Mouse (Mus musculus): Measurements from ENCODE around the gene Cct5. TPM values are rescaled to one million over a fixed set of nuclear protein-coding genes. Genes with fewer than 3 reads are reported as not detected.
A peak's percentile ranks its signal among the peaks of the same experiment; 100 is the strongest.

Gene Cct5
- polyA plus RNA-seq, 1 experiment from 2014 or later = 504 TPM

GRCm38 (mm10) chr15:31573692-31574091, 27.9 kb downstream of the Cct5 start:
- no peak overlapping the region for H3K4me3 ChIP-seq
- no peak overlapping the region for H3K9ac ChIP-seq
- ATAC-seq = peak; percentile 58
- H3K27ac ChIP-seq = peak overlapping the region; percentile 1; the same call in 1 of the 2 replicates
- no peaks in the 10 kb centered on the region for H3K36me3 ChIP-seq
- no peaks in the 10 kb centered on the region for H3K27me3 ChIP-seq (replicated peaks)
- H3K4me2 ChIP-seq = 0 out of 2 replicates have a peak overlapping the region, but pooled peaks have one; percentile 13
- peaks cover 51% of the 10 kb centered on the region for H3K4me1 ChIP-seq
- H3K9me3 ChIP-seq (replicated peaks) = no peaks in the 10 kb centered on the region

GRCm38 (mm10) chr15:31573287-31573686, 28.3 kb downstream of the Cct5 start:
- peak; percentile 80 for ATAC-seq

GRCm38 (mm10) chr15:31571906-31572722, 29.5 kb downstream of the Cct5 start:
- no peak overlapping the region for H3K27ac ChIP-seq
- no peak for ATAC-seq
- 84% methylated on average over 16 of the region's 16 CpGs for WGBS (ENCODE audit: insufficient replicate concordance)
- no peak overlapping the region for H3K4me2 ChIP-seq
- no peaks in the 10 kb centered on the region for H3K27me3 ChIP-seq (replicated peaks)
- H3K9me3 ChIP-seq (replicated peaks) = no peaks in the 10 kb centered on the region
- no peaks in the 10 kb centered on the region for H3K36me3 ChIP-seq
- no peak overlapping the region for H3K9ac ChIP-seq
- peaks cover 59% of the 10 kb centered on the region for H3K4me1 ChIP-seq
- H3K4me3 ChIP-seq = no peak overlapping the region

More at GRCm38 (mm10) chr15:31573287-31573686, 28.3 kb downstream of the Cct5 start:
- Histone ChIP-seq H3K27me3 (replicated peaks) (no peaks in the 10 kb centered on the region), H3K36me3 (no peaks in the 10 kb centered on the region), H3K9me3 (replicated peaks) (no peaks in the 10 kb centered on the region), H3K4me1 (peaks cover 52% of the 10 kb centered on the region), H3K27ac (0 out of 2 replicates have a peak overlapping the region, but pooled peaks have one; percentile 1), H3K9ac (no peak overlapping the region), H3K4me2 (0 out of 2 replicates have a peak overlapping the region, but pooled peaks have one; percentile 13), H3K4me3 (no peak overlapping the region)
- 20% methylated on average over 4 of the region's 4 CpGs for WGBS (ENCODE audit: insufficient replicate concordance)

- no peak overlapping the region for H3K4me3 ChIP-seq
- no peaks in the 10 kb centered on the region for H3K9me3 ChIP-seq (replicated peaks)
- H3K36me3 ChIP-seq = no peaks in the 10 kb centered on the region
- H3K9ac ChIP-seq = no peak overlapping the region
- no peak for ATAC-seq
- H3K4me2 ChIP-seq = no peak overlapping the region
- H3K27ac ChIP-seq = no peak overlapping the region
- WGBS (ENCODE audit: insufficient replicate concordance) = 60% methylated on average over 8 of the region's 8 CpGs
- no peaks in the 10 kb centered on the region for H3K27me3 ChIP-seq (replicated peaks)
- peaks cover 60% of the 10 kb centered on the region for H3K4me1 ChIP-seq
Observed at GRCm38 (mm10) chr15:31570959-31571358, 30.6 kb downstream of the Cct5 start.

- no peaks in the 10 kb centered on the region for H3K36me3 ChIP-seq
- H3K4me2 ChIP-seq = no peak overlapping the region
- no peaks in the 10 kb centered on the region for H3K27me3 ChIP-seq (replicated peaks)
- H3K9ac ChIP-seq = no peak overlapping the region
- WGBS (ENCODE audit: insufficient replicate concordance) = 60% methylated on average over 9 of the region's 9 CpGs
- H3K4me1 ChIP-seq = peaks cover 55% of the 10 kb centered on the region
- H3K9me3 ChIP-seq (replicated peaks) = no peaks in the 10 kb centered on the region
- no peak overlapping the region for H3K27ac ChIP-seq
- ATAC-seq = no peak
- no peak overlapping the region for H3K4me3 ChIP-seq
Observed at GRCm38 (mm10) chr15:31569325-31570022, 32.1 kb downstream of the Cct5 start.

GRCm38 (mm10) chr15:31568581-31568996, 33.0 kb downstream of the Cct5 start:
- Histone ChIP-seq H3K27me3 (replicated peaks) (no peaks in the 10 kb centered on the region), H3K4me3 (no peak overlapping the region), H3K9me3 (replicated peaks) (no peaks in the 10 kb centered on the region), H3K36me3 (no peaks in the 10 kb centered on the region), H3K9ac (no peak overlapping the region), H3K4me1 (peaks cover 52% of the 10 kb centered on the region), H3K27ac (no peak overlapping the region), H3K4me2 (peak overlapping the region; percentile 17)
- peak; percentile 16; the same call in 1 of the 2 replicates for ATAC-seq
- WGBS (ENCODE audit: insufficient replicate concordance) = 42% methylated on average over 12 of the region's 12 CpGs

GRCm38 (mm10) chr15:31567431-31567830, 34.2 kb downstream of the Cct5 start:
- no peak overlapping the region for H3K4me3 ChIP-seq
- no peaks in the 10 kb centered on the region for H3K36me3 ChIP-seq
- peaks cover 50% of the 10 kb centered on the region for H3K4me1 ChIP-seq
- H3K9me3 ChIP-seq (replicated peaks) = no peaks in the 10 kb centered on the region
- H3K4me2 ChIP-seq = no peak overlapping the region
- ATAC-seq = no peak
- no peaks in the 10 kb centered on the region for H3K27me3 ChIP-seq (replicated peaks)
- H3K27ac ChIP-seq = no peak overlapping the region
- H3K9ac ChIP-seq = no peak overlapping the region
- WGBS (ENCODE audit: insufficient replicate concordance) = 28% methylated on average over 7 of the region's 7 CpGs

- peaks cover 40% of the 10 kb centered on the region for H3K4me1 ChIP-seq
- no peak overlapping the region for H3K4me2 ChIP-seq
- H3K27ac ChIP-seq = no peak overlapping the region
- 0 out of 2 replicates have a peak, but pooled peaks cover 2% of the 10 kb centered on the region for H3K9me3 ChIP-seq (replicated peaks)
- H3K9ac ChIP-seq = no peak overlapping the region
- no peaks in the 10 kb centered on the region for H3K27me3 ChIP-seq (replicated peaks)
- no peaks in the 10 kb centered on the region for H3K36me3 ChIP-seq
- ATAC-seq = no peak
- WGBS (ENCODE audit: insufficient replicate concordance) = 57% methylated on average over 1 of the region's 1 CpGs
- no peak overlapping the region for H3K4me3 ChIP-seq
Observed at GRCm38 (mm10) chr15:31565786-31566185, 35.8 kb downstream of the Cct5 start.

GRCm38 (mm10) chr15:31565184-31565583, 36.4 kb downstream of the Cct5 start, which contains the start of gene Cmbl:
Cmbl (plus strand) TSS chr15:31565389.
- Histone ChIP-seq H3K9ac (no peak within 1 kb of the TSS), H3K4me2 (no peak within 1 kb of the TSS), H3K4me1 (peaks cover 37% of the 10 kb centered on the region), H3K36me3 (no peaks in the 10 kb centered on the region), H3K27ac (no peak within 1 kb of the TSS), H3K4me3 (no peak within 1 kb of the TSS), H3K9me3 (replicated peaks) (0 out of 2 replicates have a peak, but pooled peaks cover 2% of the 10 kb centered on the region), H3K27me3 (replicated peaks) (no peaks in the 10 kb centered on the region)
- 69% methylated on average over 5 of the region's 5 CpGs for WGBS (ENCODE audit: insufficient replicate concordance)
- no peak for ATAC-seq

GRCm38 (mm10) chr15:31563577-31564546, 37.7 kb downstream of the Cct5 start:
- no peak overlapping the region for H3K4me2 ChIP-seq
- no peak overlapping the region for H3K27ac ChIP-seq
- WGBS (ENCODE audit: insufficient replicate concordance) = 59% methylated on average over 19 of the region's 19 CpGs
- no peak overlapping the region for H3K4me3 ChIP-seq
- H3K9ac ChIP-seq = no peak overlapping the region
- H3K9me3 ChIP-seq (replicated peaks) = peaks cover 10% of the 10 kb centered on the region; the same call in 1 of the 2 replicates
- ATAC-seq = no peak
- peaks cover 25% of the 10 kb centered on the region for H3K4me1 ChIP-seq
- H3K27me3 ChIP-seq (replicated peaks) = no peaks in the 10 kb centered on the region
- H3K36me3 ChIP-seq = no peaks in the 10 kb centered on the region

GRCm38 (mm10) chr15:31562847-31563246, 38.8 kb downstream of the Cct5 start:
- H3K9me3 ChIP-seq (replicated peaks) = peaks cover 10% of the 10 kb centered on the region; the same call in 1 of the 2 replicates
- H3K36me3 ChIP-seq = no peaks in the 10 kb centered on the region
- H3K4me3 ChIP-seq = no peak overlapping the region
- peaks cover 23% of the 10 kb centered on the region for H3K4me1 ChIP-seq
- H3K4me2 ChIP-seq = no peak overlapping the region
- 30% methylated on average over 8 of the region's 8 CpGs for WGBS (ENCODE audit: insufficient replicate concordance)
- no peak overlapping the region for H3K9ac ChIP-seq
- no peaks in the 10 kb centered on the region for H3K27me3 ChIP-seq (replicated peaks)
- no peak overlapping the region for H3K27ac ChIP-seq
- no peak for ATAC-seq
